Mouse (Mus musculus): ENCODE measurements around the gene Lmo4.
A peak's percentile ranks its signal among the peaks of the same experiment; 100 is the strongest.

Lmo4 gene

DNA sequence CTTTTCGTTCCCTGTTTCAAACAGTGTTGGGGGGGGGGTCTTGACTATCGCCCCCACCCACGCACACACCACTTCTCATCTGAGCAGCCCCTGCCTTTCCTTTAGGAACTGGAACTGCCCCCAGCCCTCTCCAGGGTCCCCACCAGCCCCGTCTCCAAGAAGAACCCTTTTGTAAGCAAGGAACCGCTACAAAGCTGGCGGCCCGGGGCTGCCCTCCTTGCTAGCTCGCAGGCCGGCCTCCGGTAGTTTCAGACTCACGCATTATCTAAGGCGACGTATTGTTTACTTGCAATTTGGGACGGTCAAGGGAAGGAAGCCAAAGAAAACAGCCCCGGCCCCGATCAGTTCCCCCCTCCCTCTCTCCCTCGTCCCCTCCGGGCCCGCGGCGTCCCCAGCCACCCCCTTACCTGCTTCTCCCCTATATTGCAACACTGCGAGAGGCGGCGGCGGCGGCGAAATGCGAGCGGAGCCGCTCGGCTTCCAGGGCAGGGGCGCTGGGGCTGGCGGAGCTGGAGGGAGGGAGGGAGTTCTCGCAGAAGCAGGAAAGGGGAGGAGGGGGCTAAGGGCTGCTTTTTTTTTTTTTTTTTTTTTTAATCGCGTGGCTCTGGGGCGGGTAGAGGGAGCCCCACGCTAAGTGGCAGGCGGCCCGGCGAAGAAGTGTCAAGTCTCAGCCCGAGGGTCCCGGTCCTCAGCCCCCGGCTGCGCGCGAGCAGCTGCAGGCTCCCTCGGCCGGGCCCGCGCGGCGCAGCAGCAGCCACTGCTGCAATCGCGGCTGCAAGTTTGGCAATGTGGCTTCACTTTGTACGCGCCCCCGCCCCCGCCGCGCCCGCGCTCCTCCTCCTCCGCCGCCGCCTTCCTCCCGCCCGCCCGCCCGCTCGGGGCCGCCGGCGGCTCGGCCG, at the start of gene Lmo4:
Gene Lmo4 (minus strand): TSS at position 808 of the 899 bp plus-strand sequence.
- peak; percentile 60 for DNase-seq (ENCODE audit: low spot score)

DNA sequence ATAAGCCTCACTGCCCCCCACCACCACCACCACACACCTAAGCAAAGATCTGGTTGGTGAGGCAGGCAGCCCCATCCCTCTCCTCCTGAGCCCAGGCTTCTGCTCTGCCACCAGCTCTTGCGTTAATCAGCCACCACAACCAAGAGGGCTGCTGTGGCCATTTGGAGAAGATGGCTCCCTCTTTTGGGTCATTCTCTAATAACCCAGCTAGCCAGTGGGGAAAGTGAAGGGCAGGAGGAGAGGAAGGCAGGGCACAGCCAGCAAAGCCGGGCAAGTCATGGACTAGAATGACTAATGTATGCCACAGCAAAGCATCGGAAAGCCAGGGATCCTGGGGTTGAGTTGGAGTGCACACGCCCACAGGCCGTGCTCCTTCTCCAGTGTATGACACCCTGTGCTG, 49.3 kb upstream of the Lmo4 start:
- DNase-seq (ENCODE audit: low spot score) = no peak

DNA sequence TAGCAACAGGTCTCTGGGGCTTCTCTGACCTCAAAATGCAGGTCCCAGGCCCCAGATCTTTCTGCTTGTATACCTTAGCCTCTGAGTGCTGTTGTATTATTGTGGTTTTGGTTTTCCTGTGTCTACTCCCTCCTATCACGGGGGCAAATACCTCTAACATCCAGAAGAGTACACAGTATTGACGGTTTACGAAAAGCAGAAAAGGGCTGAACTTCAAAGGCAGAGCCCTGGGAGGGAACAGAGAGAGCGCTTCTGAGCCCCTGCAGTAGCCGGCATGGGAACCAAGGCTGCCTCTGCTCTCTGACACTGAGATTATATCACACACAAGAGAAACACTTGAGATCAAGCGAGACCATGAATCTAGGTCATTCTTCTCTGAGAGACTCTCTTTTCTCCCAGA, 48.0 kb upstream of the Lmo4 start:
- DNase-seq (ENCODE audit: low spot score) = no peak

DNA sequence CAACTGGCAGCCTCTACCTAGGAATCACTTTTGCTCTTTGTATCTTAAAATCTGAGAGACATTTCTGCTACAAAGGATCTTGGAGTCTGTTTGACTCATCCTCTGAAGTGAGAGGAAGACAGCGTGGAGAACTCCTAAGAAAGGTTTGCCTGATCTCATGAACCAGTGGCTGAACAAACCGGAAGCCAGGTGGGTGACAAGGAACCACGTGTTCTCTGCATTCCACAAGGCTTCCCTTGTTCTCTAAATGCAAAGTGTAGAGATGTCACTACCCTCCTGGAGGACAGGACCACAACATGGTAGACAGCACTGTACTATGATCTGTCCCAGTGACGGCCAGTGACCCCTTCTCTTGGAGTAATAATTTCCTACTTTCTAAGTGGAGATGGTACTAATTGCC, 47.1 kb upstream of the Lmo4 start:
- no peak for DNase-seq (ENCODE audit: low spot score)

DNA sequence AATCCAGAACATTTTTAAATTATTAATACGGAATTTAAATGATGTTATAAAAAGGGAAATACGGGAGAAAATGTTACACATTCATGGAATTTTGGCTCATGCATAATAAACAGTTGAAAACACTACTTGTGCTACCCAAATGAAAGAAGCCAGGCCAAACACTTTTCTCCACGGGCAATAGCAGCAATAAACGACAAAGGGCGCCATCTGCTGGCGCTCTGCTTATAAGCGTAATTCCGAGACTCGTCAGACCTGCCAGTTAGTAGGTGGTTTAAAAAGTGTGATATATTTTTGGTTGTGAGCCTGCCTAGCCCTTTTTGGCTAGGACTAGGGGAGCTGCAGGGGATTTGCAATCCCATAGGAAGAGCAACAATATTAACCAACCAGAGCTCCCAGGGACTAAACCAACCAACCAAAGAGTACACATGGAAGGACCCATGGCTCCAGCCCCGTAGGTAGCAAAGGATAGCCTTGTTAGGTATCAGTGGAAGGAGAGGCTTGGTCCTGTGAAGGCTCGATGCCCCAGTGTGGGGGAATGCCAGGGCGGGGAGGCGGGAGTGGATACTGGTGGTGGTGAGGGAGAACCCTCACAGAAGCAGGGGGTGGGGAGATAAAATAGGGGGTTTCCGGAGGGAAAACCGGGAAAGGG, 37.1 kb upstream of the Lmo4 start:
- peak; percentile 32 for DNase-seq (ENCODE audit: low spot score)

DNA sequence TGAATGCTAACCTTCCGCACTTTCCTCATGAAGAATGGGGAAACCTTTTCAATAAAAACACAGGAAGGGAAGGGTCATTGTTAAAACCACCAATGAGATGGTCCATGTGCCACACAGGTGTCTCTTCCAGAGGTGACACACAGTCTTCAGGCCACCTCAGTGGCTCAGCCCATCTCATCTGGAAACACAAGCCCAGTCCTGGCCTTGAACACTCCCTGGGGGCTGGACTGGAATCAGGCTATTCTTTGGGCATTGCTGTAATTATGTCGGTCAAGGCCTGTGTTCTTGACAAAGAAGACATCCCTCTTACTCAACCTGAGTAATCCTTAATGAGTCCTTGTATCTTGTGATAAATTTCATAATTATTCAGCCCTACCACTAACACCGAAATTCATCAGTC, 36.1 kb upstream of the Lmo4 start:
- no peak for DNase-seq (ENCODE audit: low spot score)

DNA sequence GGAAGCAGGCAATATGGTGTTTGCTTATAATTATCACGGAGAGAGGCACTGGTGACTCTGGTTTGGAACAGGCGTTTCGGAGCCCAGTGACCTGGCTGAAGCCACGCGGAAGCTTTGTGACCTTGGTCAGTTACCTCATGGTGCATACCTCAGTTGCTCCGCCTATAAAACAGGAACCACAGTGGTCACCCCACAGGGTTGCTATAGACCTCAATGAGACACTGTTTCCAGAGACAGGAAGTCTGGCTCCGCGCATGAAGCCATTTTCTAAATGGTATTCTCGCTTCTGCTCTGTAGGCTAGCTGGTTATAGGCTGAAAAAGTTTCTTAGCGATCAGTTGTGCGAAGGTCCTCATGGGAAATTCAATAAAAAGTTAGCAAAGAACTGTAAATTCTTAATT, 33.5 kb upstream of the Lmo4 start:
- DNase-seq (ENCODE audit: low spot score) = no peak

DNA sequence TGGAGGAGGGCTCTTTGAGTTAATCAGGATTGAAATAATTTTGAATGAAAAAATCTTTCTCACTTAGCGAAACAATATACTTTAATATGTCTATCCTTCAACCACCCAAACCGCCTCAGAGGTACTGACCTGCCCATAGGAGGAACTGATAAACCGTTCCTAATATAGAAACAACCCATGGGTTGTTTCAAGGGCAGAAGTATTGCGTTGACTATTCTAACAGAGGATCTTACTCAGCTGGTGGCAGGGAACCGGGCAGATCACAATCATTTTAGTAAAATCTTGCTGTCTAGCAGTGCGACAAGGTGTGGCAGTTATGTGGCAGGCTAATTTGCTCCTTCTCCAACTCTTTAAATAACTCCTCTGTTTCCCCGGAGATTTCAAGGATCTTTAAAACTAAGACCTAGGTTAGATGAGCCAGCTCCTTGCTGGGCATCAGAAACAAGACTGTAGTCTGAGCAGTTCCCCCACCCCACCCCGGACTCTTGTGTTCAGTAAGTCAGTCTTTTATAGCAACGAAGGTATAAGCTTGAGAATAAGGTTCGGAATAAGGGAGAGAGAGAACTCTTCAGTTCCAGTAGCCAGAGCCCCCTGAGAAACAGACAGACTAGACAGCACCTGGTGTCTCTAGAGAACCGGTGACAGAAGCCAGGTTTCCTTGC, 27.5 kb upstream of the Lmo4 start:
- no peak for DNase-seq (ENCODE audit: low spot score)

DNA sequence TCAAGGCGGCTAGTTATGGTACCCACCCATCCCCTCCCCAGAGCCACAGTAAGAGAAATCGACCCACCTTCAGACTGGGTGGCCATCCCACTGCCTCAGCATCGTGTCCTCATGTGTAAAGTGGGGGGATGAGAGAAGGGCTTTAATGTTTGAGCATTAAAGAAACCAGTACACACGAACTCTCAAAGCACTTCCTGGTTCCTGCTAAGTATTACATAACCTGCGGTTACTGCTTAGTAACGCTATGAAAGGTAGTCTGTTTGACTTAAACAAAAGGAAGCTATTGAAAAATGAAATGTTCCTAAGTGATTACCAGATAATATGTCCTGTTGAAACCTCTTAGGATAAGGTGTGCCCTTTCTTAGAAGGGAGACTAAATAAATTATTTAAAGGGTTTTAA, 26.9 kb upstream of the Lmo4 start:
- no peak for DNase-seq (ENCODE audit: low spot score)

DNA sequence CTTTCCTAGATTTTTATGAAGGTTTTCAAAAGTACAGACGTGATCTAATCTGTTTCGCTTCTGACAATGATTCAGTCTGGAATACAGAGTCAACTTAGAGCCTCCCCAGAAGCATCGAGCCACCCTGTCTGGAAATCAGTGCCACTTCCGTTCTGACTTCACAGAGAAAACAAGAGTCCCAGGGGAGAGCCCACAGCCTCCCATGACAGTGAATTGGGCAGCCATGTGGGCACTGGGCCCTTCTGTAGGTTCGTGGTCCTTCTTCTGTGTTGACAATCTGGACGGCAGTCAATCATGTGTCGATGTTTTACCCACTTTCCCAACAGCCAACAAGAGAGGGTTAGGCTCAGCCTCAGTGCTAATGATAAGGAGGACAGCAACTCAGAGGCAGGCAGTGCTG, 26.4 kb upstream of the Lmo4 start:
- DNase-seq (ENCODE audit: low spot score) = no peak

DNA sequence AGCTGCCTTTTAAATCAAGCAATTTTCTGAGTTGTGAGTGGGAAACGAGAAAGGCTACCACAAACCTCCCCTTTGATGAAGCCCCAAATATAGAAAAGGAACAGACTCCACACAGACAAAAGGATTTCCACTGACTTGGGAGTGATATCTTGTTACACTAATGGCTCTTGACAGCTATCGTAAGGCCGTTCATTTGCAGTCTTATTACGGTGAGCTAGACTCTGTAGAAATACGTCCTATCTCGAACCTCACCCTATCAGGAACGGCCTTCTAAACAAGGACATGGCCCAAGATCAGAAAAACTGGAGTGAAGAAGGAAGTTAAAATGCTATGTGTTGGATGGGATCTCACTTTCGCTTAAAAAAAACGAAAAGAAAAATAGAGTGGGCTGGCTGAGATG, 25.0 kb upstream of the Lmo4 start:
- no peak for DNase-seq (ENCODE audit: low spot score)

DNA sequence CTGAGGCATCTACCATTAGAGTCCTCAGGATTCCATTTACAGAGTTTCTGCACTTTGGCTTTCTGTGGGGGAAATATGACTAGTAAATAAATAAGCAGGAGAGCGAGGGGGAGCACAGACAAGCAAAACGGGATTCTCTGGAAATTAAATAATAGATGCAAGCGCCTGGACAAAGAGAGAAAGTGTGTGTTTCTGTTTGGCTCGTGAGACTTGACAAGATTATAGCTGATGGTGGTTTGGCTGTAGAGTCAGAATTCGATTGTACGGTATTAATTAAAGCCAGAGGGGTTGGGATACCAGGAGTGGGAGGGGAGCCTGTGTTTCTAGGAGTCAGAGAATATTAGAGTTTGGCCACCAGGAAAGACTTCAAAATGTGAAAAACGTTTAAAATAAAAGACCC, 24.3 kb upstream of the Lmo4 start:
- DNase-seq (ENCODE audit: low spot score) = no peak

DNA sequence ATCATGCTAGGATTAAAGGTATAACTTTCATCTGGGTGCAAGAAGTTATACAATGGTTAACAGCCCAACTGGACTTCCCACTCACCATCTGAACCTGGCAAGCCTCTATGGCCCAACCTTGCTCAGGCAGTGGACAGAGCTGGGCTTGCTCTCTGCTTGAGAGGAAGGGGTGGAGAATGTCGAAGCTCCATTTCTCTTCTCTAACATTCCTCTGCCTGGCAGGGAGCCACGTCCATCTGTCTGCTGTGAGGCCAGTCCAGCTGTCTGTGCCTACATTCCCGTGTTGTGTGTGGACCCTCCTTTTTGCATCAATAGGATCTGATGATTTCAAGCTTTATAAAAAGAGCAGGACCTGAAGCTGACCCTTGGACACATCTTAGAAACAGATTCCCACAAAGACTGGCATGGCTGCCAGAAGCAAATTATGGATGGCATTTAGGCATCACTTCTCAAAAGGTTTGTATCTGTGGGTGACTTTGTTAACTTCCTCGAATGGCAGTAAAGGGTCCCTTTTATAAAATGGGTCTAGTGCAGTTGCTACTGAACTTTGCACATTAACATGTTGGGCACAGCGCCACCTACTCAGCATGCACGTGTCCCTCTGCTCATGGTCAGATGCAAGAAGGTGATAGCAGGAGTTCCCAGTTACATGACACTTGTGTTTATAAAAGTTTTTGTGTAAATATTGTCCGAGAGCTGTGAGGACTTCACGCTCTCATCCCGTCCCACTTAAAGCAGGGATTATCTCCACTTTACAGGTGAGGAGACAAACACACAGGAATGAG, 20.6 kb upstream of the Lmo4 start:
- DNase-seq (ENCODE audit: low spot score) = no peak

DNA sequence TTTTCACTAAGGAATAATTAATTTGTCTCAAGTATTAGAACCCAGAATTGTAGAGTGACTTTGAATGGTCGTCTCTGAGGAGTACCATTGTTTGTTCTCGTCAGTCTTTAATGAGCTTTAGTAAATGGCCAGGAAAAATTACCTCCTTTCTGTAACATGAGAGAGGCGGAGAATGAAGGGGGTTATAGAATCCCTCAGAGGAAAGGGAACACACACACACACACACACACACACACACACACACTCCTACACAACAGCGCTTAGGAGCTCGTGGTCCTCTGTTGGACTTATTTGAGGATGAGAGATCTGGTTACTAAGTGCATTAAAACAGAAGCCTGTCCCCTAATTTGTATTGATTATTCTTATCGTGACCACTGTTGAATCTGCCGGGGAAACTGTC, 19.6 kb upstream of the Lmo4 start:
- no peak for DNase-seq (ENCODE audit: low spot score)

DNA sequence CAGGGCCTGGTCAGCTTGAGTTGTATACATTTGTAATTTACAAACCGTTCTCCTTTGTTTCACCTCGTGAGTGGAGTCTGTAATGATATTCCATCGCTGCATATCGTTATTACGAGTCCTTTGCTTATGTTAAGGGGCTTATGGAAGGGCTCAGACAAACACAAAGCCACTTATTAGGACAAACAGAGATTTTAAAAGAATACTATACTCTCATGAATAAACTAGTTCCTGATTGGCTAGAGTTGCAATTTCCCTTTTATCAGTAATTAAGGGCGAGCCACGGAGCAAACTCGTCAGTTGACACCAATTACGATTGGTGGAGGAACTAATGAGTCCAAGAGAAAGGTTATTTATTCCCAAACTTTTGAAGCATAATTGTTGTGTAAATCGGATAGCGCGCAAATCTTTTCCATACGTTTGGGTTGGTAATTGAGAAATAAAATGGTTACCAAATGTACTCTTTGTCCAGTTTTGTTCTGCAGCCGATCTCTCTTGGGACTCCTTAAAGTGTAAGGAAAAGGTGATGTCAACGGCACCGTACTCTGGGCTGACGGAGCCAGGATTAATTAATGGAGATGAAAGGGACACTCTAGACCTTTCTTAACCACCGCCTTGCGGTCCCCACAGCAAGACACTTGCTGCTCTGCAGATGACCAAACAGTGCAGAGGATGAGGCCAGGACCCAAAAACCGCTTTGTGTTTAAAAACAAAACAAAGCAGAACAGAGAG, 18.5 kb upstream of the Lmo4 start:
- no peak for DNase-seq (ENCODE audit: low spot score)

DNA sequence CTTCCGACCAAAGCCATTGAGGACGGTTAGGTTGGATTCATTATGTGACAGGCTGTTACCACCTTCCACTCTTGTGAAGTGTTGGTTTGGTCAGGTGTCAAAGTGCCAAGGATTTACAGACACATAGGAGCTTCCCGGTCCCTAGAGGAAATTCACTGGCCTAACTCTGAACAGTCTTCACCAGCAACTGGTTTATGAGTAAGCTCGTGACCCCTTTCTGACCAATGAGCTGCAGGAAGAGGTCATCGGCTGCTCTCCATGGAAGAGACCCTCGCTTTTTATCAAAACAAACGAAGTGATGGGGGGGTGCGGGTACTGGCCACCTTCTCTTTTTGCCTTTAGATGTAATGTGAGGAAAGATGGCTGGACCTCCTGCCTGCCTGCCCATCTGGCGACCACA, 17.4 kb upstream of the Lmo4 start:
- DNase-seq (ENCODE audit: low spot score) = no peak

DNA sequence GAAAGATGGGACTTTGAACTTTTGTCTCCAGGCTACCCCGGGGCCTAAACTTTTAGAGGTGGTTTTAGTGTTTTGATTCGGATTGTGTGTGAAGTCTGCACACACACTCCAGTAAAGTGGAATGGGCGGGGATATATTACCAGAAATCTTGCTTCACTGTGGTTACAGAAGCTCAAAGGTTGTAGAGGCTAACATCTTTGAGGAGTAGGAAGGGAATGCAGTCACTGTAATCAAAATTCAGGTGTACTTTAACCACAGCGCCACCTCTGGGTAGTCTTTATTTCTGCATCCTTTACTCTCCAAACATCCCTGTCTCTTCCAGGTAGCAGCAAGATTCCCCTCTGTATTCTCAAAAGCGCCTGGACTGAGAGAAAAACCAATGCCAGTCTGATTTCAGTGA, 2.5 kb upstream of the Lmo4 start:
- DNase-seq (ENCODE audit: low spot score) = peak; percentile 39

DNA sequence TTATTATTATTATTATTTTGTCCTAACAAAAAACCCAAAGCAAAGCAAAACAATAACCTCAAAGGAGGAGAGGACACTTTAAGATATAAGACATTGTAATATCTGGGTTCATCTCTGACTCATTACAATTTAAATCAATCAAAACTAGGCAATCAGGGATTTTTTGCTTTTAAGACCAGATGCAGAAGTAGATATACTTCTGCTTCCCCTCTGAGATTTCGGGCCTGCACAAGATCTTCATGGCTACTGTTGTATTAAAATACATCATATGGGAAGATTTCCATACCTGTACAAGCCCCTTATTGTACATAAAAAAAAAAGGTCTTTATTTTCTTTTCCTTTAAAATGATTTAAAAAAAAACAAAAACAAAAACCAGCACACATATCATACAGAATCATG, 1.9 kb upstream of the Lmo4 start:
- DNase-seq (ENCODE audit: low spot score) = no peak

DNA sequence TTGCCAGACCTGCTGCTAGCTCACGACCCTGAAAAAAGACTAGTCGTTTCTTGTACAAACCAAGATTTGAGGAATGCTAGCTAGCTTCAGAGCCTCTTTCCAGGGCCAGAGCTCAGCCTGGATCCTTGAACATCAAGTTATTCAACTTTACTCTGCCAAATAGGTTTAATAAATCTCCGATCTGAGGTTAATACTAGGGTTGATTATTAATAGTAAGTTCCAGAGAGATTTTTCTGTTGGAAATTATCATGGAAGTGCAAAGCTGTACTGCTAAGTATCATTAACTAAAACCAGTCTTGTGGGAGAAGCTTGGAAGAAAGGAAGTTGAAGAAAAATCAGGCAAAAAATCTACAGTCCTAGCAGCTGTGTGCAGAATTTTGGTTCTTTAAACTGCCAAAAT, 1.2 kb upstream of the Lmo4 start:
- DNase-seq (ENCODE audit: low spot score) = no peak

DNA sequence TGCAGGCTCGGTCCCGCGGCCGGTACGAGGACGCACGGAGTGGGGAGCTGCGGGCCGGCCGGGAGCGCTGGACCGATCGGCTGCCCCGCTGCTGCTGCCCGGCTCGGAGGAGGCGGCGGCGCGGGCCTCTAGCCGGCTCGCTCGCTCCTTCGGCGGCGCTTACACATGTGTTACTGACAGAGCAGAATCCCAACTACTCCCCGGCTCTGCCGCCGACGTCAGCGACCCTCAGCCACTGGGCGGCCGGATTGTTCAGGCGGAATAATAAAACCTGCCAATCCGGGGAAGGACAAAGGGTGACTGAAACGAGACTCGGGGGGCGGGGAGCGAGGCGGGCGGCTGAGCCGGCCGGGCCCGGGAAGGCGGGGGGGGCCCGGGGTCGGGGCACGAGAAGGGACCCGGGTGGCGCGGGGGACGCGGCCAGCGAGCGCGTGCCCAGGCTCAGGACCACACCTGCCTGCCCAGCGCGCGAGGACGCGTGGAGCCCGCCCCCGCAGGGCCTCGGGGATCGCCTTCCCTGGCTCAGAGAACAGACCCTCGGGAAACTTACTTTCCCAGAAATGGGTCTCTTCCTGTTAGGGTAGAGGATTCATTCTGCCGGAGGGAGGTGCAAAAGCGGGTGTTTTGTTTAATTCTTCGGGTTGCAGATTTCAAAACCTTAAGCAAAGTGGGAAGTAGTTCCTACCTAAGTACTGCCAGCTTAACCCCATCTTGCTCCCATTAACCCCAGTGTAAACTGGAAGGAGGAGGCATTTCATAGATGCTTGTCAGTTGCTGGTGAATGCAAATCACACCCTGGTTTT, 532 bp upstream of the Lmo4 start:
- DNase-seq (ENCODE audit: low spot score) = peak; percentile 71

DNA sequence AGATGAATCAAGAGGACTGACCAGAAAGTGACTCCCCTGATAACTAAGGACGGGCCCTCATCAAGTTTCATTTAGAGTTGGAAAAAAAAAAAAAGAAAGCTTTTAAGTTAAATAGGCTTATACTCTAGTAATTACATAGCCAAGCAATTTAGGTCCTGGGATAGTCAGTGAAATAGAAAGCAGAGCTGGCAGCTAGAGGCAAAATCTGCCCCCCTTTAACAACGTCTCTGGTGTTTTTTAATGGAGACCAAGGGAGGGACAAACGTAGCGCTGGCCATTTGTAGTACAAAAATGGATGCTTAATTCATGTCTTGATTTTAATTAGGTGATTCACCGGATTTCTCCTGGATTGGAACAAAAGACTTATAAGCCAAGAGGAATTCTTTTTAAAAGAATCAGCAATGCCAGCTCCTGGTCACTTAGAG, 1.0 kb downstream of the Lmo4 start:
- DNase-seq (ENCODE audit: low spot score) = no peak

Measured in spleen, adult 12 weeks (tissue).